Mouse (Mus musculus) lung, adult 18-20 months (tissue): ENCODE results near the gene Gm6358.
"Not testable (repeated sequence)": the region's sequence is repeated elsewhere in the genome, so short reads cannot be mapped to it uniquely, and the experiment has no call there.

ENCODE experiments used
- DNase-seq, 2 experiments: peaks; one replicate each; pipeline ENCODE4 v3.0.0; 2022; ENCODE audit warnings: mixed read lengths in 2 of 2

Gm6358 gene

GRCm38 (mm10) chr16:89140551-89140950 is at the start of gene Gm6358:
TSS of gene Gm6358 (plus strand) at chr16:89140851.
- no peak for DNase-seq

GRCm38 (mm10) chr16:89150786-89151185 is 10.1 kb downstream of the Gm6358 start, which contains the start of gene Gm10061:
TSS of gene Gm10061 (plus strand) at chr16:89151086.
- no peak for DNase-seq

- no peak for DNase-seq
These were observed 17.0 kb downstream of the Gm6358 start, which contains the start of gene Gm9789 for GRCm38 (mm10) chr16:89157652-89158051. TSS of gene Gm9789 (plus strand) at chr16:89157952.

GRCm38 (mm10) chr16:89169190-89169589 is 28.5 kb downstream of the Gm6358 start, which contains the start of gene Gm7735:
TSS of gene Gm7735 (plus strand) at chr16:89169490.
- DNase-seq = not testable (repeated sequence)

- DNase-seq = no peak
These were observed 33.8 kb downstream of the Gm6358 start, which contains the start of gene 1110057P08Rik for GRCm38 (mm10) chr16:89174435-89174834. TSS of gene 1110057P08Rik (plus strand) at chr16:89174735.

GRCm38 (mm10) chr16:89188621-89189020 is 48.0 kb downstream of the Gm6358 start:
- no peak for DNase-seq
